Mouse (Mus musculus): ENCODE results near the gene Hacd2. TPM values are rescaled to one million over a fixed set of nuclear protein-coding genes. Genes with fewer than 3 reads are reported as not detected.

Hacd2 gene
- polyA plus RNA-seq, 1 experiment from 2014 or later, result 34.2 TPM

DNA sequence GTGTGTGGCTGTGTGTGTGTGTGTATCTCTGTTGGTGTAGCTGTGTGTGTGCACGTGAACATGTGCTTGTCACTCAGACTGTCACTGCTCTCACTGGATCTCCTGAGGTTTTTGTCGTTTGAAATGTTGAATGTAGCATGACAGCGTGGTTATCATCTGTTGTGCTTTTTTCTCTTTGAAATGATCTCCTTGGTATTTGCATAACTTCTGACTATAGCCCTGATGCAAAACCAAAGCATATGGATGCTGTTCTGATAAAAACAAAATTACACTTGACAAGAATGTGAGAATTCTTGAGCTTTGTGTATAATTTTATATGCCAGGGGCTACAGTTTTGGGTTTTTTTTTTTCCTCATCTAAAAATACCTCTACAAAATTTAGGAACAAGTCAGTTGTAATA, 23.2 kb upstream of the Hacd2 start:
- ATAC-seq (replicated peaks; ENCODE audit: insufficient number of reproducible peaks, low FRiP score, low TSS enrichment), result no peak
- Histone ChIP-seq H3K9ac (ENCODE audit: low read depth, low read length) (no peak overlapping the region), H3K27ac (ENCODE audit: low read depth, low read length) (no peak overlapping the region), H3K27me3 (ENCODE audit: control insufficient read depth, insufficient read depth, low read length) (peaks cover 6% of the 10 kb centered on the region), H3K9me3 (replicated peaks; ENCODE audit: control insufficient read depth, low read length) (no peaks in the 10 kb centered on the region), H3K4me2 (no peak overlapping the region), H3K36me3 (ENCODE audit: control insufficient read depth, insufficient read depth, low read length) (no peaks in the 10 kb centered on the region), H3K4me1 (ENCODE audit: control insufficient read depth, insufficient read depth, low read length) (0 out of 2 replicates have a peak, but pooled peaks cover 4% of the 10 kb centered on the region), H3K4me3 (ENCODE audit: low read depth, low read length) (no peak overlapping the region)
- 82% methylated on average over 3 of the region's 3 CpGs for WGBS (ENCODE audit: insufficient replicate concordance)

DNA sequence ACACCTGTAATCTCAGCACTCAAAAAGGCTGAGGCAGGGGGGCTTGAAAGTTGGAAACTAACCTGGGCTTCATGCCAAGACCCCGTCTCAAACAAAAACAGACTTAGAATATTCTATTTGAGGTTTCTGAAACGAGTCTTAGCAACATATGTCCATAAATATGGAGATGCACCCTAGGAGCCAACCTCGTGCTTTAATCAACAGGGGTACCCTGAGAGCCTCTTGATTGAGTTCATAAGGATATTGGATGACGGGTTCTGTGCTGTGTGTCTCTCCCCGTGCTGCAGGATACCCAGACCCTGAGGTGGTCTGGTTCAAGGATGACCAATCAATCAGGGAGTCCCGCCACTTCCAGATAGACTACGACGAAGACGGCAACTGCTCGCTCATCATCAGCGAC, 22.2 kb upstream of the Hacd2 start:
- Histone ChIP-seq H3K27ac (ENCODE audit: low read depth, low read length) (no peak overlapping the region), H3K9me3 (replicated peaks; ENCODE audit: control insufficient read depth, low read length) (no peaks in the 10 kb centered on the region), H3K4me2 (peak overlapping the region; percentile 57; the same call in 1 of the 2 replicates), H3K4me1 (ENCODE audit: control insufficient read depth, insufficient read depth, low read length) (0 out of 2 replicates have a peak, but pooled peaks cover 4% of the 10 kb centered on the region), H3K27me3 (ENCODE audit: control insufficient read depth, insufficient read depth, low read length) (peaks cover 6% of the 10 kb centered on the region), H3K9ac (ENCODE audit: low read depth, low read length) (no peak overlapping the region), H3K36me3 (ENCODE audit: control insufficient read depth, insufficient read depth, low read length) (no peaks in the 10 kb centered on the region), H3K4me3 (ENCODE audit: low read depth, low read length) (peak overlapping the region; percentile 14; the same call in 1 of the 2 replicates)
- 35% methylated on average over 11 of the region's 11 CpGs for WGBS (ENCODE audit: insufficient replicate concordance)
- ATAC-seq (replicated peaks; ENCODE audit: insufficient number of reproducible peaks, low FRiP score, low TSS enrichment), result no peak

- Histone ChIP-seq H3K9ac (ENCODE audit: low read depth, low read length) (0 out of 2 replicates have a peak overlapping the region, but pooled peaks have one; percentile 22), H3K4me2 (peak overlapping the region; percentile 57), H3K27ac (ENCODE audit: low read depth, low read length) (no peak overlapping the region), H3K4me3 (ENCODE audit: low read depth, low read length) (peak overlapping the region; percentile 14), H3K4me1 (ENCODE audit: control insufficient read depth, insufficient read depth, low read length) (0 out of 2 replicates have a peak, but pooled peaks cover 4% of the 10 kb centered on the region), H3K9me3 (replicated peaks; ENCODE audit: control insufficient read depth, low read length) (no peaks in the 10 kb centered on the region), H3K36me3 (ENCODE audit: control insufficient read depth, insufficient read depth, low read length) (no peaks in the 10 kb centered on the region), H3K27me3 (ENCODE audit: control insufficient read depth, insufficient read depth, low read length) (peaks cover 6% of the 10 kb centered on the region)
- ATAC-seq (replicated peaks; ENCODE audit: insufficient number of reproducible peaks, low FRiP score, low TSS enrichment), result no peak
- 4% methylated on average over 10 of the region's 10 CpGs for WGBS (ENCODE audit: insufficient replicate concordance)
Observed at GRCm38 (mm10) chr16:35000923-35001560, 21.2 kb upstream of the Hacd2 start.

DNA sequence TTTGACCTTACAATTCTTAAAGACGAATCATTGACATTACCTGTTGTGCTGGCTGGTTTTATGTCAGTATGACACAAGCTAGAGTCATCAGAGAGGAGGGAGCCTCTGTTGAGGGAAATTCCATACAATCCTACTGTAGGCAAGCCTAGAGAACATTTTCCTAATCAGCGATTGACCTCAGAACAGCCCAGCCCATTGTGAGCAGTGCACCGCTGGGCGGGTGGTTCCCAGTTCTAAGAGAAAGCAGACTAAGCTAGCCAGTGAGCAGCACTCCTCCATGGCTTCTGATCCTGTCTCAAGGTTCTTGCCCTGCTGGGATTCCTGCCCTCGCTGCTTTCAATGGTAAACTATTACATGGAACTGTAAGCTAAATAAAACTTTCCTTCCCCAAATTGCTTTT, 17.9 kb upstream of the Hacd2 start:
- 70% methylated on average over 5 of the region's 5 CpGs for WGBS (ENCODE audit: insufficient replicate concordance)
- Histone ChIP-seq H3K9ac (ENCODE audit: low read depth, low read length) (no peak overlapping the region), H3K27ac (ENCODE audit: low read depth, low read length) (no peak overlapping the region), H3K4me3 (ENCODE audit: low read depth, low read length) (no peak overlapping the region), H3K4me2 (no peak overlapping the region), H3K9me3 (replicated peaks; ENCODE audit: control insufficient read depth, low read length) (no peaks in the 10 kb centered on the region), H3K4me1 (ENCODE audit: control insufficient read depth, insufficient read depth, low read length) (0 out of 2 replicates have a peak, but pooled peaks cover 2% of the 10 kb centered on the region), H3K27me3 (ENCODE audit: control insufficient read depth, insufficient read depth, low read length) (peaks cover 6% of the 10 kb centered on the region), H3K36me3 (ENCODE audit: control insufficient read depth, insufficient read depth, low read length) (no peaks in the 10 kb centered on the region)
- no peak for ATAC-seq (replicated peaks; ENCODE audit: insufficient number of reproducible peaks, low FRiP score, low TSS enrichment)

DNA sequence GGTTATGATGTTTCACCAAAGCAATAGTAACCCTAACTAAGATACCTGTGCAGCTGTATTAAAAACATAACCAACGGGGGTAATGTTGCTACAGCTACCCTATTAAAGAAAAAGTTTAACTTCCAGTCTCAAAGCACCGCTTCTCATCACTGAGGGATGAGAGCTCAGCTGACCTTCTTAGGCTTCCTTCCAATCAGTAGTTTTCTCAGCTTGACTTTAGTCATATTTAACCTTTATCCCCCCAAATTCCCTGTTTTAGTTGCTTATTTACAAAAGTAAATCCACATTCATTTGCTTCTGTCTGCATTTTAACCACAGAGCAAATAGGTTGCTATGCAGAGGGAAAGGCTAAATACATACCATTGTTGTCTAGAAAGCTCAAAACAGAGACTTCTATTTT, 17.5 kb upstream of the Hacd2 start:
- Histone ChIP-seq H3K36me3 (ENCODE audit: control insufficient read depth, insufficient read depth, low read length) (no peaks in the 10 kb centered on the region), H3K4me3 (ENCODE audit: low read depth, low read length) (no peak overlapping the region), H3K4me1 (ENCODE audit: control insufficient read depth, insufficient read depth, low read length) (0 out of 2 replicates have a peak, but pooled peaks cover 2% of the 10 kb centered on the region), H3K27me3 (ENCODE audit: control insufficient read depth, insufficient read depth, low read length) (peaks cover 5% of the 10 kb centered on the region), H3K4me2 (no peak overlapping the region), H3K9me3 (replicated peaks; ENCODE audit: control insufficient read depth, low read length) (no peaks in the 10 kb centered on the region), H3K27ac (ENCODE audit: low read depth, low read length) (no peak overlapping the region), H3K9ac (ENCODE audit: low read depth, low read length) (no peak overlapping the region)
- ATAC-seq (replicated peaks; ENCODE audit: insufficient number of reproducible peaks, low FRiP score, low TSS enrichment), result no peak
- 82% methylated on average over 2 of the region's 2 CpGs for WGBS (ENCODE audit: insufficient replicate concordance)

DNA sequence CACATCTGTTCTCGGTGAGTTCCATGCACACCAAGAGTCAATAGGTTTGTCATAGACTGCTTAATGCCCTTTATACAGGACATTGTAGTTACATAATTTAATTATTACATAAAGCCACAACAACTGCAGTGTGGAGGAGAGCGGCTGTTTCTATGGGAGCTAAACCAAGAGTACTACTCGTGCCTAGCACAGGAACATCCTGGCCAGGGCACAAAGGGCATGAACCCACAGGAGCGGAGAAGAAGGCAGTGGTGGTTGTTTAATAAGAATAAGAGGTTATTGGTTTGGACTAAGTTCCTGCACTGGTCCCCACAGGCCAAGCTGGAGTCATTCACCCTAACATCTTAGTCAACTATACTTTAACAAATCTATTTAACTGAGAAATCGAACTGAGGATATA, 16.0 kb upstream of the Hacd2 start:
- 78% methylated on average over 5 of the region's 5 CpGs for WGBS (ENCODE audit: insufficient replicate concordance)
- no peak for ATAC-seq (replicated peaks; ENCODE audit: insufficient number of reproducible peaks, low FRiP score, low TSS enrichment)
- H3K9ac ChIP-seq (ENCODE audit: low read depth, low read length), result no peak overlapping the region
- no peak overlapping the region for H3K4me3 ChIP-seq (ENCODE audit: low read depth, low read length)
- H3K4me2 ChIP-seq, result no peak overlapping the region
- H3K27ac ChIP-seq (ENCODE audit: low read depth, low read length), result no peak overlapping the region
- no peaks in the 10 kb centered on the region for H3K36me3 ChIP-seq (ENCODE audit: control insufficient read depth, insufficient read depth, low read length)
- H3K4me1 ChIP-seq (ENCODE audit: control insufficient read depth, insufficient read depth, low read length), result no peaks in the 10 kb centered on the region
- no peaks in the 10 kb centered on the region for H3K9me3 ChIP-seq (replicated peaks; ENCODE audit: control insufficient read depth, low read length)
- H3K27me3 ChIP-seq (ENCODE audit: control insufficient read depth, insufficient read depth, low read length), result no peaks in the 10 kb centered on the region; the same call in 1 of the 2 replicates

- Histone ChIP-seq H3K36me3 (ENCODE audit: control insufficient read depth, insufficient read depth, low read length) (no peaks in the 10 kb centered on the region), H3K27ac (ENCODE audit: low read depth, low read length) (no peak overlapping the region), H3K9ac (ENCODE audit: low read depth, low read length) (no peak overlapping the region), H3K4me1 (ENCODE audit: control insufficient read depth, insufficient read depth, low read length) (no peaks in the 10 kb centered on the region), H3K4me3 (ENCODE audit: low read depth, low read length) (no peak overlapping the region), H3K9me3 (replicated peaks; ENCODE audit: control insufficient read depth, low read length) (no peaks in the 10 kb centered on the region), H3K4me2 (no peak overlapping the region), H3K27me3 (ENCODE audit: control insufficient read depth, insufficient read depth, low read length) (no peaks in the 10 kb centered on the region; the same call in 1 of the 2 replicates)
- 58% methylated on average over 1 of the region's 1 CpGs for WGBS (ENCODE audit: insufficient replicate concordance)
- ATAC-seq (replicated peaks; ENCODE audit: insufficient number of reproducible peaks, low FRiP score, low TSS enrichment), result no peak
Observed at GRCm38 (mm10) chr16:35007361-35007760, 14.9 kb upstream of the Hacd2 start.

DNA sequence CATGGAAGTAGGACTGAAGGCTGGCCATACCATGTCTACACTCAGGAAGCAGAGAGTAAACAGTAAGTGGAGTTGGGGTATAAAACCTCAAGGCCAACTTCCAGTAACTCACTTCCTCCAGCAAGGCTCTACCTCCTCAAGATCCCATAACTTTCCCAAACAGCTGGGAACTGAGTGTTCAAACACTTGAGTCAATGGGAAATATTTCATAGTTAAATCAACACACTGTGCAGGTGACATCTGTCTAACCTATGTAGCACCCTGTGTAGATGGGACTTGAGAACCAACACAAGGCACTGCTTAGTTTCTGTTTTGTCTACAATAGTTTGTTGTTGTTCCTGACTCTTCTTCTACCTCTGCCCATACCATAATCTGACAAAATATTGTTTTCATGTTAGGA, 13.8 kb upstream of the Hacd2 start:
- no peak overlapping the region for H3K9ac ChIP-seq (ENCODE audit: low read depth, low read length)
- H3K9me3 ChIP-seq (replicated peaks; ENCODE audit: control insufficient read depth, low read length), result no peaks in the 10 kb centered on the region
- no peaks in the 10 kb centered on the region for H3K27me3 ChIP-seq (ENCODE audit: control insufficient read depth, insufficient read depth, low read length)
- H3K36me3 ChIP-seq (ENCODE audit: control insufficient read depth, insufficient read depth, low read length), result no peaks in the 10 kb centered on the region
- H3K27ac ChIP-seq (ENCODE audit: low read depth, low read length), result no peak overlapping the region
- H3K4me2 ChIP-seq, result no peak overlapping the region
- H3K4me3 ChIP-seq (ENCODE audit: low read depth, low read length), result no peak overlapping the region
- no peak for ATAC-seq (replicated peaks; ENCODE audit: insufficient number of reproducible peaks, low FRiP score, low TSS enrichment)
- no peaks in the 10 kb centered on the region for H3K4me1 ChIP-seq (ENCODE audit: control insufficient read depth, insufficient read depth, low read length)

GRCm38 (mm10) chr16:35013501-35013900, 8.7 kb upstream of the Hacd2 start:
- Histone ChIP-seq H3K27ac (ENCODE audit: low read depth, low read length) (no peak overlapping the region), H3K4me2 (no peak overlapping the region), H3K9ac (ENCODE audit: low read depth, low read length) (no peak overlapping the region), H3K27me3 (ENCODE audit: control insufficient read depth, insufficient read depth, low read length) (no peaks in the 10 kb centered on the region), H3K4me1 (ENCODE audit: control insufficient read depth, insufficient read depth, low read length) (no peaks in the 10 kb centered on the region), H3K36me3 (ENCODE audit: control insufficient read depth, insufficient read depth, low read length) (no peaks in the 10 kb centered on the region), H3K9me3 (replicated peaks; ENCODE audit: control insufficient read depth, low read length) (no peaks in the 10 kb centered on the region), H3K4me3 (ENCODE audit: low read depth, low read length) (no peak overlapping the region)
- ATAC-seq (replicated peaks; ENCODE audit: insufficient number of reproducible peaks, low FRiP score, low TSS enrichment), result no peak
- WGBS (ENCODE audit: insufficient replicate concordance), result 62% methylated on average over 2 of the region's 2 CpGs
